Mouse (Mus musculus) heart, adult 2 months (tissue): Measurements from ENCODE around the gene Tlx1.

Experiments
- CTCF ChIP-seq: fragments of 200-600 bp; IDR thresholded peaks from 2 replicates; pipeline ENCODE4 v1.8.1; 2022; ENCODE audit warnings: antibody characterized with exemption, mild to moderate bottlenecking, moderate library complexity
- EP300 ChIP-seq: fragments of 200-500 bp; IDR thresholded peaks from 2 replicates; pipeline ENCODE4 v1.6.1; 2011; ENCODE audit warnings: low read depth, low read length, control low read depth; ENCODE audit not compliant: insufficient read depth
- POLR2A ChIP-seq: fragments of 200-500 bp; IDR thresholded peaks from 2 replicates; pipeline ENCODE4 v1.6.1; 2011; ENCODE audit warnings: mild to moderate bottlenecking, low read depth, low read length, control low read depth; ENCODE audit not compliant: insufficient read depth

DNA sequence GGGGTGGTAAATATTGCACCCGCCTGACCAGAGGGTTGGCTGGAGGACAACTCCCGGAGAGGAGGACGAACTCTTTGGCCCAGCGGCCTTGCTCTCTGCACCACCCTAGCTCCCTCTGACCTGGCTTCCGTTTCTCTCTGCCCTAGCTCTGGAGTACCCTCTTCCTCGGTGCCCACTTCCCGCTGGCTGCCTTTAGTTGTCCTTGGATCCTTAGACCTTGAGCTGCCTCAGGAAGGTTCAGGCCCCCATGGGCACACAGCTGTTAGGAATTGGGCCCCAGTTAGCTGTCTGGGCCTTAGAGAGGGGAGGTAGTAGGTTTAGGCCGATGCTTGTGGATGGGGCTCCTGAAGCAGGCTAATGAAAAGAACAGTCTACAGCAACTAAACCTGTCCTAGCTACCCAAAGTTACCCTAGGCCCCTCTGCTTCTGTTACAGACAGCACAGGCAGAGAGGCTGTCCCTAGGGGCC is 1.7 kb downstream of the Tlx1 start:
- TF ChIP-seq POLR2A (no peak), CTCF (no peak), EP300 (no peak)
